Mouse (Mus musculus): ENCODE data around the gene Klf11.
A peak's percentile ranks its signal among the peaks of the same experiment; 100 is the strongest.

GRCm38 (mm10) chr12:24696500-24697483, 45.7 kb downstream of the Klf11 start:
- TF ChIP-seq CTCF (IDR thresholded peaks at IDR 0.05; ENCODE audit: insufficient read depth, low read length), result peak; percentile 97
- no peak for TF ChIP-seq POLR2A (IDR thresholded peaks at IDR 0.05; ENCODE audit: borderline replicate concordance, extremely low read depth, low read depth, low read length)
